Mouse (Mus musculus) B cell, adult 67 days (primary cell): ENCODE results near the gene Vmn2r95. TPM values are rescaled to one million over a fixed set of nuclear protein-coding genes. Genes with fewer than 3 reads are reported as not detected.

Experiments
- total RNA-seq, 2 experiments: library from RNA; stranded (reverse); gene quantifications; 4 replicates each; pipeline ENCODE4 v1.2.4; 2023

Gene Vmn2r95
- not detected for total RNA-seq

GRCm38 (mm10) chr17:18423778-18424177 is at the start of gene Vmn2r95:
TSS of gene Vmn2r95 (plus strand) at chr17:18424078.

Other genes starting within 250 kb of the Vmn2r95 start
- not detected for gene Vmn2r94, start 146.3 kb upstream of the Vmn2r95 start, total RNA-seq
- gene Vmn2r93, start 126.0 kb upstream of the Vmn2r95 start, total RNA-seq, result not detected
- 1 to 10 TPM; 3.9 to 4.8 TPM for gene Vmn2r96, start 149.1 kb downstream of the Vmn2r95 start, total RNA-seq